Mouse (Mus musculus): Measurements from ENCODE around the gene Abcc9. TPM values are rescaled to one million over a fixed set of nuclear protein-coding genes. Genes with fewer than 3 reads are reported as not detected.

Abcc9 gene
- polyA plus RNA-seq, 1 experiment from 2014 or later: 6.3 TPM

GRCm38 (mm10) chr6:142738225-142738624, 36.1 kb upstream of the Abcc9 start:
- no peaks in the 10 kb centered on the region for H3K27me3 ChIP-seq (ENCODE audit: insufficient read depth, low read length)
- no peak overlapping the region for H3K9ac ChIP-seq (replicated peaks; ENCODE audit: low read length)
- no peak overlapping the region for H3K4me3 ChIP-seq (ENCODE audit: low read length)
- ATAC-seq (ENCODE audit: low FRiP score, low TSS enrichment): no peak
- 90% methylated on average over 2 of the region's 2 CpGs for WGBS
- H3K4me1 ChIP-seq (ENCODE audit: insufficient read depth, low read length): no peaks in the 10 kb centered on the region
- no peaks in the 10 kb centered on the region for H3K9me3 ChIP-seq (ENCODE audit: low read length)
- H3K27ac ChIP-seq (ENCODE audit: low read length): no peak overlapping the region
- no peak overlapping the region for H3K4me2 ChIP-seq (replicated peaks; ENCODE audit: low read depth, low read length)
- H3K36me3 ChIP-seq (ENCODE audit: insufficient read depth, low read length): no peaks in the 10 kb centered on the region

- no peaks in the 10 kb centered on the region for H3K36me3 ChIP-seq (ENCODE audit: insufficient read depth, low read length)
- no peak overlapping the region for H3K4me3 ChIP-seq (ENCODE audit: low read length)
- H3K9ac ChIP-seq (replicated peaks; ENCODE audit: low read length): no peak overlapping the region
- 0 out of 2 replicates have a peak, but pooled peaks have one; percentile 25 for ATAC-seq (ENCODE audit: low FRiP score, low TSS enrichment)
- H3K27me3 ChIP-seq (ENCODE audit: insufficient read depth, low read length): no peaks in the 10 kb centered on the region
- H3K4me1 ChIP-seq (ENCODE audit: insufficient read depth, low read length): no peaks in the 10 kb centered on the region
- no peak overlapping the region for H3K4me2 ChIP-seq (replicated peaks; ENCODE audit: low read depth, low read length)
- WGBS: 49% methylated on average over 8 of the region's 8 CpGs
- no peaks in the 10 kb centered on the region for H3K9me3 ChIP-seq (ENCODE audit: low read length)
- no peak overlapping the region for H3K27ac ChIP-seq (ENCODE audit: low read length)
Measured at GRCm38 (mm10) chr6:142735302-142736005, 33.3 kb upstream of the Abcc9 start.

- Histone ChIP-seq H3K9me3 (ENCODE audit: low read length) (no peaks in the 10 kb centered on the region), H3K4me2 (replicated peaks; ENCODE audit: low read depth, low read length) (no peak overlapping the region), H3K4me1 (ENCODE audit: insufficient read depth, low read length) (no peaks in the 10 kb centered on the region), H3K27ac (ENCODE audit: low read length) (peak overlapping the region; percentile 63), H3K4me3 (ENCODE audit: low read length) (no peak overlapping the region), H3K36me3 (ENCODE audit: insufficient read depth, low read length) (no peaks in the 10 kb centered on the region), H3K9ac (replicated peaks; ENCODE audit: low read length) (no peak overlapping the region), H3K27me3 (ENCODE audit: insufficient read depth, low read length) (no peaks in the 10 kb centered on the region)
- WGBS: 49% methylated on average over 14 of the region's 14 CpGs
- ATAC-seq (ENCODE audit: low FRiP score, low TSS enrichment): peak; percentile 79; the same call in 1 of the 2 replicates
Measured at GRCm38 (mm10) chr6:142732567-142733290, 30.6 kb upstream of the Abcc9 start.

- H3K27ac ChIP-seq (ENCODE audit: low read length): no peak overlapping the region
- no peak for ATAC-seq (ENCODE audit: low FRiP score, low TSS enrichment)
- H3K9ac ChIP-seq (replicated peaks; ENCODE audit: low read length): no peak overlapping the region
- H3K36me3 ChIP-seq (ENCODE audit: insufficient read depth, low read length): no peaks in the 10 kb centered on the region
- no peaks in the 10 kb centered on the region for H3K27me3 ChIP-seq (ENCODE audit: insufficient read depth, low read length)
- H3K9me3 ChIP-seq (ENCODE audit: low read length): 0 out of 2 replicates have a peak, but pooled peaks cover 3% of the 10 kb centered on the region
- WGBS: 74% methylated on average over 4 of the region's 4 CpGs
- no peaks in the 10 kb centered on the region for H3K4me1 ChIP-seq (ENCODE audit: insufficient read depth, low read length)
- no peak overlapping the region for H3K4me2 ChIP-seq (replicated peaks; ENCODE audit: low read depth, low read length)
- H3K4me3 ChIP-seq (ENCODE audit: low read length): no peak overlapping the region
Measured at GRCm38 (mm10) chr6:142726032-142726431, 23.9 kb upstream of the Abcc9 start.

GRCm38 (mm10) chr6:142721731-142722130, 19.6 kb upstream of the Abcc9 start:
- no peak overlapping the region for H3K4me2 ChIP-seq (replicated peaks; ENCODE audit: low read depth, low read length)
- H3K27ac ChIP-seq (ENCODE audit: low read length): no peak overlapping the region
- H3K27me3 ChIP-seq (ENCODE audit: insufficient read depth, low read length): no peaks in the 10 kb centered on the region
- no peaks in the 10 kb centered on the region for H3K36me3 ChIP-seq (ENCODE audit: insufficient read depth, low read length)
- no peak overlapping the region for H3K4me3 ChIP-seq (ENCODE audit: low read length)
- WGBS: 81% methylated on average over 8 of the region's 8 CpGs
- 0 out of 2 replicates have a peak, but pooled peaks cover 3% of the 10 kb centered on the region for H3K9me3 ChIP-seq (ENCODE audit: low read length)
- no peaks in the 10 kb centered on the region for H3K4me1 ChIP-seq (ENCODE audit: insufficient read depth, low read length)
- H3K9ac ChIP-seq (replicated peaks; ENCODE audit: low read length): no peak overlapping the region
- no peak for ATAC-seq (ENCODE audit: low FRiP score, low TSS enrichment)

GRCm38 (mm10) chr6:142720641-142721040, 18.5 kb upstream of the Abcc9 start:
- H3K9me3 ChIP-seq (ENCODE audit: low read length): 0 out of 2 replicates have a peak, but pooled peaks cover 3% of the 10 kb centered on the region
- no peak for ATAC-seq (ENCODE audit: low FRiP score, low TSS enrichment)
- no peak overlapping the region for H3K4me3 ChIP-seq (ENCODE audit: low read length)
- H3K27me3 ChIP-seq (ENCODE audit: insufficient read depth, low read length): no peaks in the 10 kb centered on the region
- H3K27ac ChIP-seq (ENCODE audit: low read length): no peak overlapping the region
- H3K4me2 ChIP-seq (replicated peaks; ENCODE audit: low read depth, low read length): no peak overlapping the region
- H3K36me3 ChIP-seq (ENCODE audit: insufficient read depth, low read length): no peaks in the 10 kb centered on the region
- H3K9ac ChIP-seq (replicated peaks; ENCODE audit: low read length): no peak overlapping the region
- H3K4me1 ChIP-seq (ENCODE audit: insufficient read depth, low read length): no peaks in the 10 kb centered on the region
- WGBS: 65% methylated on average over 6 of the region's 6 CpGs

- WGBS: 67% methylated on average over 7 of the region's 7 CpGs
- H3K27me3 ChIP-seq (ENCODE audit: insufficient read depth, low read length): no peaks in the 10 kb centered on the region
- H3K4me2 ChIP-seq (replicated peaks; ENCODE audit: low read depth, low read length): no peak overlapping the region
- H3K9ac ChIP-seq (replicated peaks; ENCODE audit: low read length): no peak overlapping the region
- ATAC-seq (ENCODE audit: low FRiP score, low TSS enrichment): no peak
- H3K27ac ChIP-seq (ENCODE audit: low read length): no peak overlapping the region
- no peaks in the 10 kb centered on the region for H3K4me1 ChIP-seq (ENCODE audit: insufficient read depth, low read length)
- no peaks in the 10 kb centered on the region for H3K36me3 ChIP-seq (ENCODE audit: insufficient read depth, low read length)
- H3K9me3 ChIP-seq (ENCODE audit: low read length): 0 out of 2 replicates have a peak, but pooled peaks cover 3% of the 10 kb centered on the region
- H3K4me3 ChIP-seq (ENCODE audit: low read length): no peak overlapping the region
Measured at GRCm38 (mm10) chr6:142718167-142718566, 16.1 kb upstream of the Abcc9 start.

- no peak overlapping the region for H3K4me2 ChIP-seq (replicated peaks; ENCODE audit: low read depth, low read length)
- no peaks in the 10 kb centered on the region for H3K27me3 ChIP-seq (ENCODE audit: insufficient read depth, low read length)
- H3K36me3 ChIP-seq (ENCODE audit: insufficient read depth, low read length): no peaks in the 10 kb centered on the region
- no peak overlapping the region for H3K27ac ChIP-seq (ENCODE audit: low read length)
- no peak overlapping the region for H3K9ac ChIP-seq (replicated peaks; ENCODE audit: low read length)
- 52% methylated on average over 4 of the region's 4 CpGs for whole genome bisulfite sequencing
- 0 out of 2 replicates have a peak, but pooled peaks cover 2% of the 10 kb centered on the region for H3K4me1 ChIP-seq (ENCODE audit: insufficient read depth, low read length)
- ATAC-seq (ENCODE audit: low FRiP score, low TSS enrichment): no peak
- no peaks in the 10 kb centered on the region for H3K9me3 ChIP-seq (ENCODE audit: low read length)
- H3K4me3 ChIP-seq (ENCODE audit: low read length): no peak overlapping the region
Measured at GRCm38 (mm10) chr6:142717186-142717585, 15.1 kb upstream of the Abcc9 start.

- no peak for ATAC-seq (ENCODE audit: low FRiP score, low TSS enrichment)
- 68% methylated on average over 8 of the region's 8 CpGs for WGBS
- Histone ChIP-seq H3K9me3 (ENCODE audit: low read length) (no peaks in the 10 kb centered on the region), H3K36me3 (ENCODE audit: insufficient read depth, low read length) (no peaks in the 10 kb centered on the region), H3K9ac (replicated peaks; ENCODE audit: low read length) (no peak overlapping the region), H3K27ac (ENCODE audit: low read length) (0 out of 2 replicates have a peak overlapping the region, but pooled peaks have one; percentile 37), H3K4me1 (ENCODE audit: insufficient read depth, low read length) (peaks cover 12% of the 10 kb centered on the region), H3K4me3 (ENCODE audit: low read length) (no peak overlapping the region), H3K4me2 (replicated peaks; ENCODE audit: low read depth, low read length) (no peak overlapping the region), H3K27me3 (ENCODE audit: insufficient read depth, low read length) (no peaks in the 10 kb centered on the region)
Measured at GRCm38 (mm10) chr6:142715026-142715425, 12.9 kb upstream of the Abcc9 start.

- no peaks in the 10 kb centered on the region for H3K27me3 ChIP-seq (ENCODE audit: insufficient read depth, low read length)
- peaks cover 12% of the 10 kb centered on the region for H3K4me1 ChIP-seq (ENCODE audit: insufficient read depth, low read length)
- H3K27ac ChIP-seq (ENCODE audit: low read length): peak overlapping the region; percentile 81
- no peak overlapping the region for H3K9ac ChIP-seq (replicated peaks; ENCODE audit: low read length)
- no peaks in the 10 kb centered on the region for H3K36me3 ChIP-seq (ENCODE audit: insufficient read depth, low read length)
- H3K4me3 ChIP-seq (ENCODE audit: low read length): no peak overlapping the region
- no peaks in the 10 kb centered on the region for H3K9me3 ChIP-seq (ENCODE audit: low read length)
- H3K4me2 ChIP-seq (replicated peaks; ENCODE audit: low read depth, low read length): 0 out of 2 replicates have a peak overlapping the region, but pooled peaks have one; percentile 23
- 41% methylated on average over 4 of the region's 4 CpGs for WGBS
- ATAC-seq (ENCODE audit: low FRiP score, low TSS enrichment): 0 out of 2 replicates have a peak, but pooled peaks have one; percentile 14
Measured at GRCm38 (mm10) chr6:142711106-142711505, 9.0 kb upstream of the Abcc9 start.

All from kidney, embryonic 16.5 days (tissue).